Mouse (Mus musculus) gastrocnemius, adult 18-20 months (tissue): ENCODE data around the gene Vars. TPM values are rescaled to one million over a fixed set of nuclear protein-coding genes. Genes with fewer than 3 reads are reported as not detected.
"Not testable (repeated sequence)": the region's sequence is repeated elsewhere in the genome, so short reads cannot be mapped to it uniquely, and the experiment has no call there.

ENCODE experiments used
- DNase-seq: peaks from one replicate; pipeline ENCODE4 v3.0.0; 2021; ENCODE audit warnings: low spot score
- total RNA-seq, 2 experiments: library from RNA; stranded (reverse); gene quantifications; 2 replicates each; pipeline ENCODE4 v1.2.3; 2021

Vars gene
- total RNA-seq, 2 experiments from 2014 or later = 38.2 TPM

DNA sequence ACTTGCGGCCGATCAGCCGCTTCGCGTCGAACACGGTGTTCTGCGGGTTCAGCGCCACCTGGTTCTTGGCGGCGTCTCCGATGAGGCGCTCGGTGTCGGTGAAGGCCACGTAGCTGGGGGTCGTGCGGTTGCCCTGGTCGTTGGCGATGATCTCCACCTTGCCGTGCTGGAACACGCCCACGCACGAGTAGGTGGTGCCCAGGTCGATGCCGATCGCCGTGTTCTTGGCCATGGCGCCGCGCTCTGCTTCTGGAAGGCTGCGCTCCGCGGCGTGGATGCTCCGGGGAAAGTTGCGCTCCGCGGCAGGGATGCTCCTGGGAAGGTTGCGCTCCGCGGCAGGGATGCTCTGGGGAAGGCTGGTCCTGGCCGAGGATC, 29.1 kb upstream of the Vars start:
- DNase-seq = not testable (repeated sequence)

DNA sequence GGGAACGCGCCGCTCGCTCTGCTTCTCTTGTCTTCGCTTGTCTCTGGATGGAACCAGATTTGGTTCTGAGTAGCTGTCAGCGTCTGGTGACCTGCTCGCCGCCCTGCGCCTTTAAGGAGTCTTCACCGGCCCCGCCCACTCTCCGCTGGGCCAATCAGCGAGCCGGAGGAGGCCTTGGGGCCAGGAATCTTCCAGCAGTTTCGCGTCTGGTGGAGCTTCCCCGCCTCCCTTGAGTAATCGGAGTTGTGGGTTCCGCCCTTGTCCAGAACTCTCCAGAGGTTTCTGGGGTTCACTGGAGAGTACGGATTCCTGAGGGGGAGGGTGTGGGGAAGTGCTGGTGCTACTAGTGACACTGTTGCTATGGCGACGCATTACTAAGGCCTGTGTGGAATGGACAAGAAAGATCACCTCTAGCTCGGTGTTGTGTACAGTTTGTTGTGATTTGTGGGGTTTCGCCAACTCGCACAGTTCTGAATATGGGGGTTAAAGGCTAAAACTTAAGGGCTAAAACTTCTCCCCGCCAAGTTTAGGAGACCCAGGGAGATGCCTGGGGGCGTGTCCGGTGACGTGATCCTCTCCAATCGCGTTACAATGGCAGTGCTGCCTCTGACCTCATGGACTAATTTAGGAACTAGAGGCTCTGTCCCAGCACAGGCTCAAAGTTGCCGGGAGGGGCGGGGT, 28.6 kb upstream of the Vars start, which contains the start of the genes Hspa1a and Hspa1l:
Gene Hspa1a, minus strand, starts transcription at position 88 of the 681 bp plus-strand sequence.
Gene Hspa1l, plus strand, starts transcription at position 635 of the 681 bp plus-strand sequence.
- DNase-seq = peak; percentile 89

DNA sequence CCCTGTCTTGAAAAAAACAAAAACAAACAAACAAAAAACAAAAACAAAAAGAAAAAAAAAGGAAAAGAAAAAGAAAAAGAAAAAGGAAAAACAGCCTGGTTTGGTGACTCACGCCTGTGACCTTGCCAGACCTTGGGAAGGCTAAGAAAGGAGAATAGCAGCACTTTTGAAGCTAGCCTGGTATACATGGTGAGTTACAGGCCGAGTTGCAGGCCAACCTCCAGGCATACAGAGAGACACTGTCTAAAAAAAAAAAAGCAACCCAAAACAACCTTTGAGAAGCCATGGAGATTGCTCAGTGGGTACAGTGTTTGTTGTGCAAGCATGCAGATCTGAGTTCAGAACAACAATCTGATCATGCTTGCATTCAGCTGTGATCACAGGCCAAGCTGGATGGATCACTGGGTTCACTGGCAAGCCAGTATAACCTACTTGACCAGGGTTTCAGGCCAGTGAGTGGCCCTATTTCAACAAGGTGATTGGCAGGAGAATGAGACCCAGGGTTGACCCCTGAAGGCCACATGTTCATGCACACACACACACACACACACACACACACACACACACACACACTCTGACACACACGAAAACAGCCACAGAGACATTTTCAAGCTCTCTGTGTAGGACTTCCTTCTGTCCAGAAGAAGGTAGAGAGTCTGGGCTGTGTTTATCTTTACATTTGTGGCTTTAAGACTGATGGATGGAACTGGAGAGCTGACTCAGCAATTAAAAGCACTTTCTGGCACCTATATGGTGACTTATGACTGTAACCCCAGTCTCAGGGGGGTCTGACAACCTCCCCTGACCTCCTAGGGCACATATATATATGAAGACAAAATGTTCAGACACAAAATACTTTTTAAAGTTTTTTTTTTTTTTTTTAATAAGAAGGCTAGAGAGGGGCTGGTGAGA, 24.9 kb upstream of the Vars start:
- DNase-seq = no peak

DNA sequence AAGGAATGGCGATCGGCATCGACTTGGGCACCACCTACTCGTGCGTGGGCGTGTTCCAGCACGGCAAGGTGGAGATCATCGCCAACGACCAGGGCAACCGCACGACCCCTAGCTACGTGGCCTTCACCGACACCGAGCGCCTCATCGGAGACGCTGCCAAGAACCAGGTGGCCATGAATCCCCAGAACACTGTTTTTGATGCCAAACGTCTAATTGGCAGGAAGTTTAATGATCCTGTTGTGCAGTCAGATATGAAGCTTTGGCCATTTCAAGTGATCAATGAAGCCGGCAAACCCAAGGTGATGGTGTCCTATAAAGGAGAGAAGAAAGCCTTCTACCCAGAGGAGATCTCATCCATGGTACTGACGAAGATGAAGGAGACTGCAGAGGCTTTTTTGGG, 23.8 kb upstream of the Vars start:
- no peak for DNase-seq

GRCm38 (mm10) chr17:34978239-34978638, 22.5 kb upstream of the Vars start:
- no peak for DNase-seq

GRCm38 (mm10) chr17:34979631-34980030, 21.2 kb upstream of the Vars start:
- DNase-seq = no peak

DNA sequence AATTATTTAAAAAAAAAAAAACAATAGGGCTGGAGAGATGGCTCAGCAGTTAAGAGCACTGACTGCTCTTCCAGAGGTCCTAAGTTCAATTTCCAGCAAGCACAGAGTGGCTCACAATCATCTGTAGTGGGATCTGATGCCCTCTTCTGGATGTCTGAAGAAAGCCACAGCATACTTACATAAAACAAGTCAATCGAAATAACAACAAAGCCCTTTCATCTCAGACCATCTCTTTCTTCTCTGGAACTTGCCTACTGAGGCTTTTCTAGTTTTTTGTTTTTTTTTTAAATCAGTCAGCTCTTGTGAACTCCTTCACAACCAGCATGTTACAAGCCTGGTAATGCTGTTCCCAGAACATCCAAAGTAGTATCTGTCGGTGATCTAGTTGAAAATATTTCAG, 20.1 kb upstream of the Vars start:
- peak; percentile 60 for DNase-seq

GRCm38 (mm10) chr17:34981690-34982180, 19.1 kb upstream of the Vars start, which contains the start of gene Lsm2:
TSS of gene Lsm2 (plus strand) at chr17:34981862.
- DNase-seq = peak; percentile 92

DNA sequence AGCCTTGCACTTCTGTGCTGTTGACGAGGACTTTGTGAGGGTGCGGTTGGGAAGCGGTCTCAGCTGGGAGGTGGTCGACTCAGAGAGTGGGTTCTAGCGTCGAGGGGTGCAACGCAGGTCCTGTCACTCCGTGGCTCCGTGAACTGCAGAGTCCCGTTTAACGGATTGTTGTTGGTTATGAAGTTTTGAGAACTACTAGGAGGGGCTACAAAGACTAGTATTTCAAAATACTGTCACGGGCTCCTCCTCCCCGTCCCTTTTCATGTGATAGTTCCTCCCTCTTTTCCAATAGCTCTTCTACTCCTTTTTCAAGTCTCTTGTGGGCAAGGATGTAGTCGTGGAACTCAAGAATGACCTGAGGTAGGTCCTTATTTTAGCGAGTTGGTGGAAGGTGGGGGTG, 18.5 kb upstream of the Vars start:
- no peak for DNase-seq

DNA sequence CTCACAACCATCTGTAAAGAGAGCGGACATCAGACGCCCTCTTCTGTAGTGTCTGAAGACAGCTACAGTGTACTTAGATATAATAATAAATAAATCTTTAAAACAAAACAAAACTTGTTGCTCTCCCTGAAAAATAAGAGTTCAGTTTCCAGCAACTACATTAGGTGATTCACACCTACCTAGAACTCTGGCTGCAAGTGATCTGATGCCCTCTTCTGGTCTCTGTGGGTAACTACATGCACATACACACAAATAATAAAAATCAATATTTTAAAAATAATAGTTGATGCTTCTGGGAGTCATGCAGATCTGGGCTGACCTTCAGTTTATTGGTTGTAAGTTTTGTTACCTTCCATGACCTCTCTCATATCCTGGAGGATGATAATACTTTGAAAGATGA, 16.6 kb upstream of the Vars start:
- no peak for DNase-seq

- DNase-seq = no peak
Measured at GRCm38 (mm10) chr17:34994751-34995150, 6.0 kb upstream of the Vars start.

- not testable (repeated sequence) for DNase-seq
Measured at GRCm38 (mm10) chr17:34995192-34995591, 5.6 kb upstream of the Vars start.

- not testable (repeated sequence) for DNase-seq
Measured at GRCm38 (mm10) chr17:34995927-34996326, 4.9 kb upstream of the Vars start.

GRCm38 (mm10) chr17:34996411-34997141, 4.2 kb upstream of the Vars start:
- no peak for DNase-seq

DNA sequence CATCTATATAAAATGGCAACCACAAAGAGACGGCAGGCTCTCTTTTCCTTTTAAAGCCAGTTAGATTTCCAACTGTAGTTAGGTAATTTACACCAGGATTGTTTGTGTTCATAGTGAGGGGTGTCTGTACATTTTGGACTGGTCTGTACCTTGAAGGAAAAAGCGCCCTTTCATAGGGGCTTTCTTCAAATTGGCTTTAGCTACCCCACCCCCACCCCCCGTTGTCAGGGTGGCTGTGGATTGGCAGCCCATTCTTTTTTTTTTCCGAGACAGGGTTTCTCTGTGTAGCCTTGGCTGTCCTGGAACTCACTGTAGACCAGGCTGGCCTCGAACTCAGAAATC, 3.7 kb upstream of the Vars start:
- DNase-seq = no peak

GRCm38 (mm10) chr17:34998526-34999430, 2.0 kb upstream of the Vars start:
- no peak for DNase-seq

GRCm38 (mm10) chr17:34999871-35000716, 693 bp upstream of the Vars start:
- DNase-seq = not testable (repeated sequence)

GRCm38 (mm10) chr17:35001452-35002152, 815 bp downstream of the Vars start:
- no peak for DNase-seq
